Mouse (Mus musculus): Measurements from ENCODE around the gene Dcxr. TPM values are rescaled to one million over a fixed set of nuclear protein-coding genes. Genes with fewer than 3 reads are reported as not detected.

Gene Dcxr
- polyA plus RNA-seq, 1 experiment from 2014 or later = 123 TPM

GRCm38 (mm10) chr11:120686650-120687272, 40.3 kb downstream of the Dcxr start:
- Histone ChIP-seq H3K27me3 (ENCODE audit: insufficient read depth, low read length) (no peaks in the 10 kb centered on the region), H3K36me3 (ENCODE audit: insufficient read depth, low read length) (peaks cover 43% of the 10 kb centered on the region), H3K4me1 (replicated peaks; ENCODE audit: insufficient read depth, low read length) (no peaks in the 10 kb centered on the region), H3K9ac (ENCODE audit: low read depth, low read length) (no peak overlapping the region), H3K27ac (no peak overlapping the region), H3K4me2 (ENCODE audit: low read length) (no peak overlapping the region), H3K4me3 (replicated peaks; ENCODE audit: low read depth, low read length) (no peak overlapping the region), H3K9me3 (replicated peaks; ENCODE audit: low read length) (no peaks in the 10 kb centered on the region)
- ATAC-seq (replicated peaks; ENCODE audit: low FRiP score, low read depth) (no peak), DNase-seq (ENCODE audit: low spot score) (no peak)
- WGBS = 72% methylated on average over 20 of the region's 20 CpGs
- no peak for TF ChIP-seq CTCF (IDR thresholded peaks at IDR 0.05; ENCODE audit: low read depth)

GRCm38 (mm10) chr11:120684660-120685059, 42.4 kb downstream of the Dcxr start:
- no peak for ATAC-seq (replicated peaks; ENCODE audit: low FRiP score, low read depth)

GRCm38 (mm10) chr11:120684086-120684485, 43.0 kb downstream of the Dcxr start:
- no peaks in the 10 kb centered on the region for H3K9me3 ChIP-seq (replicated peaks; ENCODE audit: low read length)
- ATAC-seq (replicated peaks; ENCODE audit: low FRiP score, low read depth) (no peak), DNase-seq (ENCODE audit: low spot score) (no peak)
- no peak overlapping the region for H3K4me2 ChIP-seq (ENCODE audit: low read length)
- H3K9ac ChIP-seq (ENCODE audit: low read depth, low read length) = no peak overlapping the region
- no peak for TF ChIP-seq CTCF (IDR thresholded peaks at IDR 0.05; ENCODE audit: low read depth)
- peaks cover 38% of the 10 kb centered on the region; the same call in 1 of the 2 replicates for H3K36me3 ChIP-seq (ENCODE audit: insufficient read depth, low read length)
- H3K4me3 ChIP-seq (replicated peaks; ENCODE audit: low read depth, low read length) = no peak overlapping the region
- 69% methylated on average over 2 of the region's 2 CpGs for WGBS
- no peak overlapping the region for H3K27ac ChIP-seq
- no peaks in the 10 kb centered on the region for H3K4me1 ChIP-seq (replicated peaks; ENCODE audit: insufficient read depth, low read length)
- H3K27me3 ChIP-seq (ENCODE audit: insufficient read depth, low read length) = no peaks in the 10 kb centered on the region

More at GRCm38 (mm10) chr11:120684660-120685059, 42.4 kb downstream of the Dcxr start:
- no peak for DNase-seq (ENCODE audit: low spot score)
- Histone ChIP-seq H3K9ac (ENCODE audit: low read depth, low read length) (no peak overlapping the region), H3K4me2 (ENCODE audit: low read length) (no peak overlapping the region), H3K9me3 (replicated peaks; ENCODE audit: low read length) (no peaks in the 10 kb centered on the region), H3K4me1 (replicated peaks; ENCODE audit: insufficient read depth, low read length) (no peaks in the 10 kb centered on the region), H3K27ac (no peak overlapping the region), H3K4me3 (replicated peaks; ENCODE audit: low read depth, low read length) (no peak overlapping the region), H3K36me3 (ENCODE audit: insufficient read depth, low read length) (peaks cover 39% of the 10 kb centered on the region), H3K27me3 (ENCODE audit: insufficient read depth, low read length) (no peaks in the 10 kb centered on the region)
- TF ChIP-seq CTCF (IDR thresholded peaks at IDR 0.05; ENCODE audit: low read depth) = no peak
- WGBS = 86% methylated on average over 2 of the region's 2 CpGs

GRCm38 (mm10) chr11:120683536-120683935, 43.5 kb downstream of the Dcxr start:
- Histone ChIP-seq H3K4me3 (replicated peaks; ENCODE audit: low read depth, low read length) (no peak overlapping the region), H3K9ac (ENCODE audit: low read depth, low read length) (no peak overlapping the region), H3K27me3 (ENCODE audit: insufficient read depth, low read length) (no peaks in the 10 kb centered on the region), H3K4me2 (ENCODE audit: low read length) (no peak overlapping the region), H3K27ac (no peak overlapping the region), H3K4me1 (replicated peaks; ENCODE audit: insufficient read depth, low read length) (no peaks in the 10 kb centered on the region), H3K9me3 (replicated peaks; ENCODE audit: low read length) (no peaks in the 10 kb centered on the region), H3K36me3 (ENCODE audit: insufficient read depth, low read length) (peaks cover 33% of the 10 kb centered on the region; the same call in 1 of the 2 replicates)
- WGBS = 90% methylated on average over 3 of the region's 3 CpGs
- no peak for TF ChIP-seq CTCF (IDR thresholded peaks at IDR 0.05; ENCODE audit: low read depth)
- DNase-seq (ENCODE audit: low spot score) (no peak), ATAC-seq (replicated peaks; ENCODE audit: low FRiP score, low read depth) (no peak)

- no peak overlapping the region for H3K4me3 ChIP-seq (replicated peaks; ENCODE audit: low read depth, low read length)
- 94% methylated on average over 5 of the region's 5 CpGs for WGBS
- H3K4me2 ChIP-seq (ENCODE audit: low read length) = no peak overlapping the region
- H3K27ac ChIP-seq = no peak overlapping the region
- H3K9me3 ChIP-seq (replicated peaks; ENCODE audit: low read length) = no peaks in the 10 kb centered on the region
- H3K36me3 ChIP-seq (ENCODE audit: insufficient read depth, low read length) = peaks cover 34% of the 10 kb centered on the region; the same call in 1 of the 2 replicates
- no peak for TF ChIP-seq CTCF (IDR thresholded peaks at IDR 0.05; ENCODE audit: low read depth)
- H3K4me1 ChIP-seq (replicated peaks; ENCODE audit: insufficient read depth, low read length) = no peaks in the 10 kb centered on the region
- H3K9ac ChIP-seq (ENCODE audit: low read depth, low read length) = no peak overlapping the region
- ATAC-seq (replicated peaks; ENCODE audit: low FRiP score, low read depth) = no peak
- DNase-seq (ENCODE audit: low spot score) = no peak
- H3K27me3 ChIP-seq (ENCODE audit: insufficient read depth, low read length) = no peaks in the 10 kb centered on the region
Observed at GRCm38 (mm10) chr11:120682683-120683082, 44.4 kb downstream of the Dcxr start.

GRCm38 (mm10) chr11:120679909-120680308, 47.2 kb downstream of the Dcxr start:
- Histone ChIP-seq H3K4me1 (replicated peaks; ENCODE audit: insufficient read depth, low read length) (no peaks in the 10 kb centered on the region), H3K27me3 (ENCODE audit: insufficient read depth, low read length) (no peaks in the 10 kb centered on the region), H3K36me3 (ENCODE audit: insufficient read depth, low read length) (peaks cover 26% of the 10 kb centered on the region; the same call in 1 of the 2 replicates), H3K4me2 (ENCODE audit: low read length) (no peak overlapping the region), H3K9me3 (replicated peaks; ENCODE audit: low read length) (no peaks in the 10 kb centered on the region), H3K9ac (ENCODE audit: low read depth, low read length) (no peak overlapping the region), H3K27ac (0 out of 2 replicates have a peak overlapping the region, but pooled peaks have one; percentile 19), H3K4me3 (replicated peaks; ENCODE audit: low read depth, low read length) (no peak overlapping the region)
- ATAC-seq (replicated peaks; ENCODE audit: low FRiP score, low read depth) = peak; percentile 84
- 79% methylated on average over 3 of the region's 3 CpGs for WGBS
- DNase-seq (ENCODE audit: low spot score) = peak; percentile 45
- TF ChIP-seq CTCF (IDR thresholded peaks at IDR 0.05; ENCODE audit: low read depth) = peak; percentile 63

Measured in kidney, postnatal 0 days (tissue).